Mouse (Mus musculus): ENCODE measurements at regions not wholly inside any gene's neighbourhood (a gene's known extent, or its start where the extent isn't known, plus 50 kb on each side); places are given as distances from the start of the nearest gene placed in this dataset.
A peak's percentile ranks its signal among the peaks of the same experiment; 100 is the strongest.

GRCm38 (mm10) chr9:118246820-118247628 lies 97.0 kb upstream of the Cmc1 start:
- TF ChIP-seq CTCF (IDR thresholded peaks at IDR 0.05; ENCODE audit: borderline replicate concordance, insufficient read depth, low read depth, low read length) (no peak), POLR2A (IDR thresholded peaks at IDR 0.05; ENCODE audit: borderline replicate concordance, insufficient read depth, low read length) (no peak)
- DNase-seq = no peak
- no peaks in the 10 kb centered on the region for H3K4me1 ChIP-seq (ENCODE audit: control insufficient read depth, insufficient read depth, low read length)
- H3K27ac ChIP-seq (ENCODE audit: insufficient read depth, low read length) = no peak overlapping the region
- no peak overlapping the region for H3K4me3 ChIP-seq (replicated peaks; ENCODE audit: insufficient read depth, low read depth, low read length)
- no peaks in the 10 kb centered on the region for H3K27me3 ChIP-seq (ENCODE audit: control insufficient read depth, insufficient read depth, low read length)
- WGBS = 59% methylated on average over 15 of the region's 15 CpGs

GRCm38 (mm10) chr9:118253829-118254228 lies 103.9 kb upstream of the Cmc1 start:
- Histone ChIP-seq H3K4me3 (replicated peaks; ENCODE audit: insufficient read depth, low read depth, low read length) (no peak overlapping the region), H3K27ac (ENCODE audit: insufficient read depth, low read length) (no peak overlapping the region), H3K27me3 (ENCODE audit: control insufficient read depth, insufficient read depth, low read length) (no peaks in the 10 kb centered on the region), H3K4me1 (ENCODE audit: control insufficient read depth, insufficient read depth, low read length) (peaks cover 13% of the 10 kb centered on the region; the same call in 1 of the 2 replicates)
- no peak for TF ChIP-seq POLR2A (IDR thresholded peaks at IDR 0.05; ENCODE audit: borderline replicate concordance, insufficient read depth, low read length)
- TF ChIP-seq CTCF (IDR thresholded peaks at IDR 0.05; ENCODE audit: borderline replicate concordance, insufficient read depth, low read depth, low read length) = peak; percentile 54
- DNase-seq = peak; percentile 72 to 85

GRCm38 (mm10) chr9:118255200-118255733 lies 105.3 kb upstream of the Cmc1 start:
- TF ChIP-seq POLR2A (IDR thresholded peaks at IDR 0.05; ENCODE audit: borderline replicate concordance, insufficient read depth, low read length) = no peak
- TF ChIP-seq CTCF (IDR thresholded peaks at IDR 0.05; ENCODE audit: borderline replicate concordance, insufficient read depth, low read depth, low read length) = no peak
- Histone ChIP-seq H3K4me1 (ENCODE audit: control insufficient read depth, insufficient read depth, low read length) (peaks cover 13% of the 10 kb centered on the region; the same call in 1 of the 2 replicates), H3K4me3 (replicated peaks; ENCODE audit: insufficient read depth, low read depth, low read length) (no peak overlapping the region), H3K27ac (ENCODE audit: insufficient read depth, low read length) (no peak overlapping the region), H3K27me3 (ENCODE audit: control insufficient read depth, insufficient read depth, low read length) (no peaks in the 10 kb centered on the region)
- 78% methylated on average over 9 of the region's 9 CpGs for WGBS
- DNase-seq = no peak

- TF ChIP-seq POLR2A (IDR thresholded peaks at IDR 0.05; ENCODE audit: borderline replicate concordance, insufficient read depth, low read length) = no peak
- no peak for TF ChIP-seq CTCF (IDR thresholded peaks at IDR 0.05; ENCODE audit: borderline replicate concordance, insufficient read depth, low read depth, low read length)
- WGBS = 73% methylated on average over 11 of the region's 11 CpGs
- Histone ChIP-seq H3K27ac (ENCODE audit: insufficient read depth, low read length) (no peak overlapping the region), H3K4me1 (ENCODE audit: control insufficient read depth, insufficient read depth, low read length) (peaks cover 13% of the 10 kb centered on the region; the same call in 1 of the 2 replicates), H3K4me3 (replicated peaks; ENCODE audit: insufficient read depth, low read depth, low read length) (no peak overlapping the region), H3K27me3 (ENCODE audit: control insufficient read depth, insufficient read depth, low read length) (no peaks in the 10 kb centered on the region)
- DNase-seq = peak in 1 of 2 experiments; percentile 20
Observed at GRCm38 (mm10) chr9:118255751-118256266, 105.8 kb upstream of the Cmc1 start.

- Histone ChIP-seq H3K4me3 (replicated peaks; ENCODE audit: insufficient read depth, low read depth, low read length) (no peak overlapping the region), H3K27ac (ENCODE audit: insufficient read depth, low read length) (no peak overlapping the region), H3K27me3 (ENCODE audit: control insufficient read depth, insufficient read depth, low read length) (no peaks in the 10 kb centered on the region), H3K4me1 (ENCODE audit: control insufficient read depth, insufficient read depth, low read length) (no peaks in the 10 kb centered on the region)
- WGBS = 74% methylated on average over 5 of the region's 5 CpGs
- no peak for DNase-seq
- TF ChIP-seq POLR2A (IDR thresholded peaks at IDR 0.05; ENCODE audit: borderline replicate concordance, insufficient read depth, low read length) = no peak
- TF ChIP-seq CTCF (IDR thresholded peaks at IDR 0.05; ENCODE audit: borderline replicate concordance, insufficient read depth, low read depth, low read length) = no peak
Observed at GRCm38 (mm10) chr9:118266298-118266697, 116.3 kb upstream of the Cmc1 start.

GRCm38 (mm10) chr9:118271681-118272080 lies 121.7 kb upstream of the Cmc1 start:
- Histone ChIP-seq H3K27ac (ENCODE audit: insufficient read depth, low read length) (no peak overlapping the region), H3K4me1 (ENCODE audit: control insufficient read depth, insufficient read depth, low read length) (no peaks in the 10 kb centered on the region), H3K27me3 (ENCODE audit: control insufficient read depth, insufficient read depth, low read length) (no peaks in the 10 kb centered on the region), H3K4me3 (replicated peaks; ENCODE audit: insufficient read depth, low read depth, low read length) (no peak overlapping the region)
- TF ChIP-seq POLR2A (IDR thresholded peaks at IDR 0.05; ENCODE audit: borderline replicate concordance, insufficient read depth, low read length) (no peak), CTCF (IDR thresholded peaks at IDR 0.05; ENCODE audit: borderline replicate concordance, insufficient read depth, low read depth, low read length) (no peak)
- 76% methylated on average over 12 of the region's 12 CpGs for WGBS
- no peak for DNase-seq

GRCm38 (mm10) chr9:118272713-118273407 lies 122.9 kb upstream of the Cmc1 start:
- TF ChIP-seq POLR2A (IDR thresholded peaks at IDR 0.05; ENCODE audit: borderline replicate concordance, insufficient read depth, low read length) (no peak), CTCF (IDR thresholded peaks at IDR 0.05; ENCODE audit: borderline replicate concordance, insufficient read depth, low read depth, low read length) (no peak)
- WGBS = 85% methylated on average over 11 of the region's 11 CpGs
- no peak for DNase-seq
- Histone ChIP-seq H3K27me3 (ENCODE audit: control insufficient read depth, insufficient read depth, low read length) (no peaks in the 10 kb centered on the region), H3K4me1 (ENCODE audit: control insufficient read depth, insufficient read depth, low read length) (no peaks in the 10 kb centered on the region), H3K4me3 (replicated peaks; ENCODE audit: insufficient read depth, low read depth, low read length) (no peak overlapping the region), H3K27ac (ENCODE audit: insufficient read depth, low read length) (no peak overlapping the region)

Data from cerebellum, adult 2 months (tissue).